Mouse (Mus musculus): ENCODE measurements around the gene Lhx3. TPM values are rescaled to one million over a fixed set of nuclear protein-coding genes. Genes with fewer than 3 reads are reported as not detected.

Gene Lhx3
- polyA plus RNA-seq, 1 experiment from 2014 or later: not detected

DNA sequence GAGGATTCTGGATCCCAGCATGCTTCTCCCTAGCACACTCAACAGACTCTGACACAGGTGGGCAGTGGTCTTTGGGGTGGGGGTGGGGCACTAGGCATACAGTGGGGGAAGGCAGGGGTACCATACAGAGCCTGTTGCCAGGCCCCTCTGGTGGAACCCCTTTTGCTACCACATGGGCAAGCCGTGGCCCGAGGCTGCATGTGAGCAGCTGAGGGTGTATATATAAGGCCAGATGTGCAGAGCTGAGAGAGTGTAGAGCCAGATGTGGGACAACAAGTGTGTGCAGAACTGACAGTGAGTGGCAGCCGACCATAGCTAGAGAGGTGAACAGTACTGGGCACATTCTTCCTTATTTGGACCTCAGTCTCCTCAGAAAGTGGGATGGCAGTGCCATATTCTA lies 41.2 kb downstream of the Lhx3 start:
- Histone ChIP-seq H3K27me3 (replicated peaks; ENCODE audit: control insufficient read depth, insufficient read depth, low read length) (peaks cover 11% of the 10 kb centered on the region; the same call in 1 of the 2 replicates), H3K9ac (ENCODE audit: low read depth, low read length) (no peak overlapping the region), H3K4me1 (replicated peaks; ENCODE audit: control insufficient read depth, insufficient read depth, low read length) (no peaks in the 10 kb centered on the region; the same call in 1 of the 2 replicates), H3K4me2 (no peak overlapping the region), H3K27ac (ENCODE audit: low read depth, low read length) (no peak overlapping the region), H3K4me3 (ENCODE audit: low read depth, low read length) (no peak overlapping the region), H3K36me3 (ENCODE audit: control insufficient read depth, insufficient read depth, low read length) (no peaks in the 10 kb centered on the region), H3K9me3 (ENCODE audit: control insufficient read depth, low read length) (no peaks in the 10 kb centered on the region)
- WGBS: 89% methylated on average over 3 of the region's 3 CpGs
- no peak for ATAC-seq (replicated peaks; ENCODE audit: low FRiP score)
- DNase-seq (ENCODE audit: low spot score): no peak

DNA sequence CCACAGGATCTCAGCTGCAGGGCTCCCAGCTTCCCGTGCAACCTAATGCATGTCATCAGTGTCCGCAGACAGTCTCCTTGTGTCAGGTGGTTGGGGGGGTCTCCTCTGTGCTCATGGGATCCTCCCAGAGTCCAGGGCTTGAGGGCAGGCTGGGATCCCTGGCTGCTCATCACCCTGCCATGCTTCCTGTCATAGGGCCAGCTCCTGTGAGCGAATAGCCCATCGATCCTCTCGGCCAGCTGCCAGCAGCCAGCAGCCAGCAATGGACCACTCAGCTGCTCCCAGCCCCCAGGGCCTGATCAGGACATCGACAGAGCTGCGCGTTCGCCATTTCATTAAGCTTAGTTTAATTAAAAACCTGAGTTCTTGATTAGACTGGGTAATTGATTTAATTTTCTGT lies 50.0 kb downstream of the Lhx3 start:
- Histone ChIP-seq H3K9me3 (ENCODE audit: control insufficient read depth, low read length) (no peaks in the 10 kb centered on the region), H3K4me1 (replicated peaks; ENCODE audit: control insufficient read depth, insufficient read depth, low read length) (peaks cover 12% of the 10 kb centered on the region), H3K36me3 (ENCODE audit: control insufficient read depth, insufficient read depth, low read length) (no peaks in the 10 kb centered on the region), H3K4me3 (ENCODE audit: low read depth, low read length) (no peak overlapping the region), H3K9ac (ENCODE audit: low read depth, low read length) (no peak overlapping the region), H3K27me3 (replicated peaks; ENCODE audit: control insufficient read depth, insufficient read depth, low read length) (peaks cover 7% of the 10 kb centered on the region; the same call in 1 of the 2 replicates), H3K27ac (ENCODE audit: low read depth, low read length) (no peak overlapping the region), H3K4me2 (no peak overlapping the region)
- WGBS: 89% methylated on average over 9 of the region's 9 CpGs
- DNase-seq (ENCODE audit: low spot score): no peak
- ATAC-seq (replicated peaks; ENCODE audit: low FRiP score): no peak

GRCm38 (mm10) chr2:26156191-26156977 lies 51.7 kb downstream of the Lhx3 start:
- H3K27ac ChIP-seq (ENCODE audit: low read depth, low read length): no peak overlapping the region
- H3K4me2 ChIP-seq: no peak overlapping the region
- H3K9me3 ChIP-seq (ENCODE audit: control insufficient read depth, low read length): no peaks in the 10 kb centered on the region
- H3K36me3 ChIP-seq (ENCODE audit: control insufficient read depth, insufficient read depth, low read length): no peaks in the 10 kb centered on the region
- 77% methylated on average over 10 of the region's 10 CpGs for WGBS
- H3K4me1 ChIP-seq (replicated peaks; ENCODE audit: control insufficient read depth, insufficient read depth, low read length): peaks cover 12% of the 10 kb centered on the region
- ATAC-seq (replicated peaks; ENCODE audit: low FRiP score): no peak
- peaks cover 7% of the 10 kb centered on the region; the same call in 1 of the 2 replicates for H3K27me3 ChIP-seq (replicated peaks; ENCODE audit: control insufficient read depth, insufficient read depth, low read length)
- no peak overlapping the region for H3K4me3 ChIP-seq (ENCODE audit: low read depth, low read length)
- no peak overlapping the region for H3K9ac ChIP-seq (ENCODE audit: low read depth, low read length)
- DNase-seq (ENCODE audit: low spot score): no peak

GRCm38 (mm10) chr2:26155737-26156136 lies 52.4 kb downstream of the Lhx3 start:
- H3K9ac ChIP-seq (ENCODE audit: low read depth, low read length): no peak overlapping the region
- no peak overlapping the region for H3K4me2 ChIP-seq
- DNase-seq (ENCODE audit: low spot score) (no peak), ATAC-seq (replicated peaks; ENCODE audit: low FRiP score) (no peak)
- no peaks in the 10 kb centered on the region for H3K9me3 ChIP-seq (ENCODE audit: control insufficient read depth, low read length)
- no peak overlapping the region for H3K4me3 ChIP-seq (ENCODE audit: low read depth, low read length)
- no peak overlapping the region for H3K27ac ChIP-seq (ENCODE audit: low read depth, low read length)
- peaks cover 12% of the 10 kb centered on the region for H3K4me1 ChIP-seq (replicated peaks; ENCODE audit: control insufficient read depth, insufficient read depth, low read length)
- 64% methylated on average over 3 of the region's 3 CpGs for WGBS
- no peaks in the 10 kb centered on the region for H3K36me3 ChIP-seq (ENCODE audit: control insufficient read depth, insufficient read depth, low read length)
- peaks cover 7% of the 10 kb centered on the region; the same call in 1 of the 2 replicates for H3K27me3 ChIP-seq (replicated peaks; ENCODE audit: control insufficient read depth, insufficient read depth, low read length)

DNA sequence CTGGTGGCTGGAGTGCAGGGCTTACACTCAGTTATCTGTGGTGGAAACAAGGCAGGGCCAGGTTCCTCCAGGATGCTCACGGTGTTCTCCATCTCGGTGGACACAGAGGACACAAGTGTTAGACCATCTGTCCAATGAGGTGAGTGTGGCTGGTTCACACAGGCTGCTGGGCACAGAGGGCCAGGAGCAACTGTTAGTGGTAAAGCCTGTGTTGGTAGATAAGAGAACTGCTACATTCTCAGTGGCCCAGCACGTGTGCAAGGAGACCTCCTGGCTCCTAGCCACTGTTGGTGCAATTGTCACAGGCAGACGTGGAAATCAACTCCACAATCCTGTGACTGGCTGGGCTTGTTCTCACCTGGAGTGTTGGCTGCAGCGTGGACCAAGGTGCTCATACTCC lies 53.5 kb downstream of the Lhx3 start:
- Histone ChIP-seq H3K4me3 (ENCODE audit: low read depth, low read length) (no peak overlapping the region), H3K4me2 (peak overlapping the region; percentile 35; the same call in 1 of the 2 replicates), H3K27ac (ENCODE audit: low read depth, low read length) (no peak overlapping the region), H3K4me1 (replicated peaks; ENCODE audit: control insufficient read depth, insufficient read depth, low read length) (peaks cover 12% of the 10 kb centered on the region), H3K9ac (ENCODE audit: low read depth, low read length) (no peak overlapping the region), H3K36me3 (ENCODE audit: control insufficient read depth, insufficient read depth, low read length) (no peaks in the 10 kb centered on the region), H3K9me3 (ENCODE audit: control insufficient read depth, low read length) (no peaks in the 10 kb centered on the region), H3K27me3 (replicated peaks; ENCODE audit: control insufficient read depth, insufficient read depth, low read length) (peaks cover 5% of the 10 kb centered on the region; the same call in 1 of the 2 replicates)
- no peak for DNase-seq (ENCODE audit: low spot score)
- WGBS: 38% methylated on average over 5 of the region's 5 CpGs
- peak; percentile 83 for ATAC-seq (replicated peaks; ENCODE audit: low FRiP score)

DNA sequence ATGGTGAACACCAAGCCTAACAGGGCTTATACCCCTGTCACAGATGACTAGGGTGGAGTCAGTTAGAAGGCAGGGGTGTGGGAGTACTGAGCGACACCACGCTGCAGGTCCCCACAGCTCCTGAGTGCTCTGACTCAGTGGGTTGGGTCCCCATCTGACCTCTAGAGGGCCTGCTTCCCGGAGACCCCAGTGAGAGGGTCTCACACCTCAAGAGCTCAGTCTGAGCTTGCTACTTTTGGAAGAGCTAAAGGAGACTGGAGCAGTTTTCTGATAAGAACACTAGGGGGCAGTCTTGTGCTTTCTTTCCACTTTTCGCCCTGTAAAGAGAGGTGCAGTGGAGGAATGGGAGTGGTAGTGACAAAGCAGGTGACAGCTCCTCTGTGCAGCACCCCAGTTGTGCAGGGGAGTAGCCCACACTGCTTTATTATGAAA lies 54.2 kb downstream of the Lhx3 start:
- Histone ChIP-seq H3K9ac (ENCODE audit: low read depth, low read length) (no peak overlapping the region), H3K36me3 (ENCODE audit: control insufficient read depth, insufficient read depth, low read length) (no peaks in the 10 kb centered on the region), H3K4me2 (no peak overlapping the region), H3K27ac (ENCODE audit: low read depth, low read length) (no peak overlapping the region), H3K9me3 (ENCODE audit: control insufficient read depth, low read length) (no peaks in the 10 kb centered on the region), H3K27me3 (replicated peaks; ENCODE audit: control insufficient read depth, insufficient read depth, low read length) (peaks cover 5% of the 10 kb centered on the region; the same call in 1 of the 2 replicates), H3K4me1 (replicated peaks; ENCODE audit: control insufficient read depth, insufficient read depth, low read length) (peaks cover 12% of the 10 kb centered on the region), H3K4me3 (ENCODE audit: low read depth, low read length) (no peak overlapping the region)
- 15% methylated on average over 4 of the region's 4 CpGs for WGBS
- peak; percentile 73 for ATAC-seq (replicated peaks; ENCODE audit: low FRiP score)
- no peak for DNase-seq (ENCODE audit: low spot score)

- H3K36me3 ChIP-seq (ENCODE audit: control insufficient read depth, insufficient read depth, low read length): no peaks in the 10 kb centered on the region
- H3K4me2 ChIP-seq: no peak overlapping the region
- no peaks in the 10 kb centered on the region for H3K9me3 ChIP-seq (ENCODE audit: control insufficient read depth, low read length)
- WGBS: 33% methylated on average over 4 of the region's 4 CpGs
- no peak; the same call in 1 of the 2 replicates for ATAC-seq (replicated peaks; ENCODE audit: low FRiP score)
- H3K4me1 ChIP-seq (replicated peaks; ENCODE audit: control insufficient read depth, insufficient read depth, low read length): peaks cover 12% of the 10 kb centered on the region
- no peak overlapping the region for H3K27ac ChIP-seq (ENCODE audit: low read depth, low read length)
- no peak overlapping the region for H3K9ac ChIP-seq (ENCODE audit: low read depth, low read length)
- H3K4me3 ChIP-seq (ENCODE audit: low read depth, low read length): no peak overlapping the region
- no peak for DNase-seq (ENCODE audit: low spot score)
- no peaks in the 10 kb centered on the region for H3K27me3 ChIP-seq (replicated peaks; ENCODE audit: control insufficient read depth, insufficient read depth, low read length)
Measured at GRCm38 (mm10) chr2:26153295-26153694, 54.8 kb downstream of the Lhx3 start.
